Mouse (Mus musculus): ENCODE measurements around the gene Prkce.

Gene Prkce

GRCm38 (mm10) chr17:86571266-86571665 lies 403.7 kb downstream of the Prkce start:
- ATAC-seq (ENCODE audit: low TSS enrichment): no peak

GRCm38 (mm10) chr17:86572136-86572535 lies 404.6 kb downstream of the Prkce start:
- ATAC-seq (ENCODE audit: low TSS enrichment): no peak

- no peak for ATAC-seq (ENCODE audit: low TSS enrichment)
These were observed 405.0 kb downstream of the Prkce start for GRCm38 (mm10) chr17:86572576-86572975.

GRCm38 (mm10) chr17:86573596-86574248 lies 406.1 kb downstream of the Prkce start:
- peak; percentile 41; the same call in 1 of the 2 replicates for ATAC-seq (ENCODE audit: low TSS enrichment)

GRCm38 (mm10) chr17:86580724-86581123 lies 413.1 kb downstream of the Prkce start:
- ATAC-seq (ENCODE audit: low TSS enrichment): no peak

GRCm38 (mm10) chr17:86582341-86582740 lies 414.8 kb downstream of the Prkce start:
- no peak for ATAC-seq (ENCODE audit: low TSS enrichment)

- ATAC-seq (ENCODE audit: low TSS enrichment): no peak
These were observed 418.9 kb downstream of the Prkce start for GRCm38 (mm10) chr17:86586441-86586840.

- ATAC-seq (ENCODE audit: low TSS enrichment): no peak
These were observed 421.3 kb downstream of the Prkce start for GRCm38 (mm10) chr17:86588704-86589449.

- ATAC-seq (ENCODE audit: low TSS enrichment): no peak
These were observed 422.1 kb downstream of the Prkce start for GRCm38 (mm10) chr17:86589681-86590080.

- ATAC-seq (ENCODE audit: low TSS enrichment): no peak
These were observed 423.7 kb downstream of the Prkce start for GRCm38 (mm10) chr17:86591241-86591640.

GRCm38 (mm10) chr17:86592991-86593586 lies 425.5 kb downstream of the Prkce start:
- no peak for ATAC-seq (ENCODE audit: low TSS enrichment)

GRCm38 (mm10) chr17:86595526-86595925 lies 427.9 kb downstream of the Prkce start:
- ATAC-seq (ENCODE audit: low TSS enrichment): no peak

- no peak for ATAC-seq (ENCODE audit: low TSS enrichment)
These were observed 433.5 kb downstream of the Prkce start for GRCm38 (mm10) chr17:86601116-86601515.

GRCm38 (mm10) chr17:86601901-86602300 lies 434.3 kb downstream of the Prkce start:
- no peak for ATAC-seq (ENCODE audit: low TSS enrichment)

GRCm38 (mm10) chr17:86603848-86604444 lies 436.4 kb downstream of the Prkce start:
- no peak for ATAC-seq (ENCODE audit: low TSS enrichment)

- ATAC-seq (ENCODE audit: low TSS enrichment): no peak
These were observed 440.4 kb downstream of the Prkce start for GRCm38 (mm10) chr17:86607981-86608380.

GRCm38 (mm10) chr17:86610271-86610969 lies 442.8 kb downstream of the Prkce start:
- ATAC-seq (ENCODE audit: low TSS enrichment): no peak

- ATAC-seq (ENCODE audit: low TSS enrichment): no peak
These were observed 444.2 kb downstream of the Prkce start for GRCm38 (mm10) chr17:86611772-86612171.

- ATAC-seq (ENCODE audit: low TSS enrichment): no peak
These were observed 448.2 kb downstream of the Prkce start for GRCm38 (mm10) chr17:86615592-86616291.

GRCm38 (mm10) chr17:86617570-86618237 lies 450.1 kb downstream of the Prkce start:
- ATAC-seq (ENCODE audit: low TSS enrichment): no peak

- no peak for ATAC-seq (ENCODE audit: low TSS enrichment)
These were observed 450.9 kb downstream of the Prkce start for GRCm38 (mm10) chr17:86618431-86618861.
